Mouse (Mus musculus) right cerebral cortex, adult 2 months (tissue): Measurements from ENCODE around the gene Shq1.

Source experiments
- DNase-seq, 2 experiments: peaks; one replicate each; pipeline ENCODE4 v3.0.0; 2021 to 2022; ENCODE audit warnings: low spot score in 2 of 2

The Shq1 gene

GRCm38 (mm10) chr6:100601634-100602033, 69.3 kb downstream of the Shq1 start:
- no peak for DNase-seq

GRCm38 (mm10) chr6:100593857-100594256, 77.1 kb downstream of the Shq1 start:
- DNase-seq: no peak

- no peak for DNase-seq
Observed at GRCm38 (mm10) chr6:100592991-100593390, 78.0 kb downstream of the Shq1 start.

- DNase-seq: no peak
Observed at GRCm38 (mm10) chr6:100590602-100591001, 80.4 kb downstream of the Shq1 start.

GRCm38 (mm10) chr6:100588876-100589275, 82.1 kb downstream of the Shq1 start:
- no peak for DNase-seq

- no peak for DNase-seq
Observed at GRCm38 (mm10) chr6:100586758-100587157, 84.2 kb downstream of the Shq1 start.

- DNase-seq: no peak
Observed at GRCm38 (mm10) chr6:100581951-100582350, 89.0 kb downstream of the Shq1 start.

- DNase-seq: no peak
Observed at GRCm38 (mm10) chr6:100581056-100581455, 89.9 kb downstream of the Shq1 start.

- DNase-seq: no peak
Observed at GRCm38 (mm10) chr6:100577590-100577989, 93.4 kb downstream of the Shq1 start.

- no peak for DNase-seq
Observed at GRCm38 (mm10) chr6:100576171-100576570, 94.8 kb downstream of the Shq1 start.

GRCm38 (mm10) chr6:100566774-100567173, 104.2 kb downstream of the Shq1 start:
- no peak for DNase-seq

- no peak for DNase-seq
Observed at GRCm38 (mm10) chr6:100564516-100564915, 106.4 kb downstream of the Shq1 start.

- peak; percentile 83 to 86 for DNase-seq
Observed at GRCm38 (mm10) chr6:100563552-100564341, 107.2 kb downstream of the Shq1 start.

GRCm38 (mm10) chr6:100562719-100563551, 108.0 kb downstream of the Shq1 start:
- peak; percentile 59 to 62 for DNase-seq

GRCm38 (mm10) chr6:100558057-100558456, 112.9 kb downstream of the Shq1 start:
- DNase-seq: peak; percentile 85 to 87

GRCm38 (mm10) chr6:100542154-100542997, 128.6 kb downstream of the Shq1 start:
- DNase-seq: no peak

GRCm38 (mm10) chr6:100539698-100540097, 131.3 kb downstream of the Shq1 start:
- DNase-seq: no peak

GRCm38 (mm10) chr6:100538570-100538969, 132.4 kb downstream of the Shq1 start:
- no peak for DNase-seq

GRCm38 (mm10) chr6:100537987-100538386, 133.0 kb downstream of the Shq1 start:
- no peak for DNase-seq

GRCm38 (mm10) chr6:100537042-100537441, 133.9 kb downstream of the Shq1 start:
- no peak for DNase-seq

- DNase-seq: no peak
Observed at GRCm38 (mm10) chr6:100533364-100533763, 137.6 kb downstream of the Shq1 start.

GRCm38 (mm10) chr6:100532326-100532725, 138.6 kb downstream of the Shq1 start:
- no peak for DNase-seq
